Mouse (Mus musculus) liver, postnatal 0 days (tissue): ENCODE data around the gene Plin4.
"Not testable (repeated sequence)": the region's sequence is repeated elsewhere in the genome, so short reads cannot be mapped to it uniquely, and the experiment has no call there.

Experiments
- CTCF ChIP-seq: sonication (generic); IDR thresholded peaks from 2 replicates; pipeline ENCODE4 v1.5.1; 2016; ENCODE audit warnings: antibody characterized with exemption, low read depth
- EP300 ChIP-seq: IDR thresholded peaks from 2 replicates; pipeline ENCODE4 v1.6.1; 2016; ENCODE audit warnings: antibody characterized with exemption, low read depth, mild to moderate bottlenecking

DNA sequence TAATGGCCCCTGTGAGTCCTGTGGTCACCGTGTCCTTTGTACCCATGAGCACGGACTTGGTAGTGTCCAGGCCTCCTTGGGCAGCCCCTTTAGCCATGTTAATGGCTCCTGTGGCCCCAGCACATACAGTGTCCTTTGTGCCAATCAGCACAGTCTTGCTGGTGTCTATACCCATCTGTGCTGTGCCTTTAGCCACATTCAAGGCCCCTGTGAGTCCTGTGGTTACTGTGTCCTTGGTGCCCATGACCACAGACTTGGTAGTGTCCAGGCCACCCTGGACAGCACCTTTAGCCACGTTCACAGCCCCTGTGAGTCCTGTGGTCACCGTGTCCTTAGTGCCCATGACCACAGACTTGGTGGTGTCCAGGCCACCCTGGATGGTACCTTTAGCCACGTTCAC lies 4.8 kb downstream of the Plin4 start:
- not testable (repeated sequence) for TF ChIP-seq CTCF, EP300
